Mouse (Mus musculus) heart, embryonic 14.5 days (tissue): ENCODE results near the gene Gm21983. TPM values are rescaled to one million over a fixed set of nuclear protein-coding genes. Genes with fewer than 3 reads are reported as not detected.

ENCODE experiments used
- ATAC-seq: fragments of 200-750 bp; cut with Nextera tagmentation; 2 replicates; pipeline ENCODE4 v1.8.0; 2017; ENCODE audit warnings: low read depth, moderate TSS enrichment; ENCODE audit not compliant: insufficient number of reproducible peaks, insufficient read depth, low FRiP score
- H3K27ac ChIP-seq, 2 experiments: fragments of 200-500 bp in 1 of 2; fragments of 300-500 bp in 1 of 2; sonication (generic) in 1 of 2; replicated peaks in 1 of 2; 2 replicates each; pipeline ENCODE4 v1.5.1; 2012 to 2014; ENCODE audit warnings: low read depth in 2 of 2, low read length in 2 of 2, control low read depth in 1 of 2, mild to moderate bottlenecking in 1 of 2, mixed read lengths in 1 of 2; ENCODE audit not compliant: control insufficient read depth in 1 of 2, insufficient read depth in 1 of 2
- H3K27me3 ChIP-seq: fragments of 300-500 bp; sonication (generic); 2 replicates; pipeline ENCODE4 v1.6.1; 2014; ENCODE audit warnings: mild to moderate bottlenecking, low read length, control low read depth; ENCODE audit not compliant: control insufficient read depth, insufficient read depth
- H3K36me3 ChIP-seq: fragments of 300-500 bp; sonication (generic); 2 replicates; pipeline ENCODE4 v1.6.1; 2014; ENCODE audit warnings: mild to moderate bottlenecking, control low read depth, low read length, mixed read lengths; ENCODE audit not compliant: control insufficient read depth, insufficient read depth
- H3K4me1 ChIP-seq, 2 experiments: fragments of 200-500 bp in 1 of 2; fragments of 300-500 bp in 1 of 2; sonication (generic) in 1 of 2; 2 replicates each; pipeline ENCODE4 v1.6.1; 2012 to 2014; ENCODE audit warnings: low read length in 2 of 2, control low read depth in 1 of 2, mixed read lengths in 1 of 2; ENCODE audit not compliant: control insufficient read depth in 2 of 2, insufficient read depth in 2 of 2
- H3K4me2 ChIP-seq: fragments of 300-500 bp; sonication (generic); 2 replicates; pipeline ENCODE4 v1.6.1; 2014; ENCODE audit warnings: mild to moderate bottlenecking, low read length
- H3K4me3 ChIP-seq, 2 experiments: fragments of 200-500 bp in 1 of 2; fragments of 300-500 bp in 1 of 2; sonication (generic) in 1 of 2; 2 replicates each; pipeline ENCODE4 v1.5.1; 2012 to 2014; ENCODE audit warnings: low read length in 2 of 2, mild to moderate bottlenecking in 2 of 2, control low read depth in 1 of 2, low read depth in 1 of 2, moderate library complexity in 1 of 2; ENCODE audit not compliant: control insufficient read depth in 1 of 2, insufficient read depth in 1 of 2
- H3K9ac ChIP-seq: fragments of 300-500 bp; sonication (generic); 2 replicates; pipeline ENCODE4 v1.6.1; 2014; ENCODE audit warnings: mild to moderate bottlenecking, low read length
- H3K9me3 ChIP-seq: fragments of 300-500 bp; sonication (generic); 2 replicates; pipeline ENCODE4 v1.6.1; 2016; ENCODE audit warnings: low read length, control low read depth; ENCODE audit not compliant: control insufficient read depth
- WGBS: fragments of 180-500 bp; shearing (Covaris S2); extraction: QIAGEN DNeasy Blood & Tissue Kit; methylation state at CpG from one replicate; pipeline ENCODE4 v1.1.7; 2014; 5-methylcytosine and 5-hydroxymethylcytosine counted together
- polyA plus RNA-seq: library from polyadenylated mRNA; unstranded; fragments of >200 nt; fragmentation: Nextera tagmentation; extraction: Ambion mirVana; gene quantifications from 2 replicates; pipeline ENCODE4 v1.2.1, GENCODE M21; 2014

Gm21983 gene
- polyA plus RNA-seq, 1 experiment from 2014 or later: not detected

DNA sequence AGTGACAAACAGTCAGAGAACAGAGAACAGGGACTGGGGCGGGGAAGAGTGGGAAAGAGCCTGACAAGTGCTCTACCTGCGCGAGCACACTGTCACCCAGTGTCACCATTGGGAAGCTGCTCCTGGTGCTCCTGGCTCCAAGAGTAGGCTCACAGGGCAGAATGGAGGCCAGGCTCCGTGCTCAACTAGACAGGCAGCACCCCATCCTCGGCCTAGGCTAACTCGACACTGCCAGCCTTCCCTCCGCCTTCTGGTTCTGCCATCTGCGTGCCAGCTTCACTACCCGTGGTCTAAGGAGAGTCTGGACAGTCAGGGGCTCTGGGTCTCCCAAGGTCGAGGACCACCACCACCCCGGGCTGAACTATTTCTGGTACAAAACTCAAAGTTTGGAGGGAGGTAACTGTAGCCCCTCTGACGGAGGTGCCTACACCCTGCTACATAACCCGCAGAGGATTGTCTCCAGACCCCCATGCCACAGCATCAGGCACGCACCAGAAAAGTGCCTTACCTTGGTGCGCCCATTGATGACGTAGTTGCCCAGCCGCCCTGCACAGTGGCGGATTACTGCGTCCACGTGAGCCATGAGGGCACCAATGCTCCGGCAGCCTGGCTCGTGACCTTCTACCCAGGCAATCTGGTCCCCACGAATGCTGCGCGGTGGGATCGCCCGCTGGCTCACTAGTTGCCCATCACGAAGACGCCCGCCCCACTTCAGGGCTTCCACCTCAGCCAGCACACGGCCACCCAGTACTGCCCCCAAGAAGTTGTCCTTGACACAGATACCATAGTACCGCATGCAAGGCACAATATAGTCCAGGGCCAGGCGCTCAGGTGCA, 16.6 kb downstream of the Gm21983 start:
- 75% methylated on average over 31 of the region's 33 CpGs for WGBS
- H3K27me3 ChIP-seq: no peaks in the 10 kb centered on the region

DNA sequence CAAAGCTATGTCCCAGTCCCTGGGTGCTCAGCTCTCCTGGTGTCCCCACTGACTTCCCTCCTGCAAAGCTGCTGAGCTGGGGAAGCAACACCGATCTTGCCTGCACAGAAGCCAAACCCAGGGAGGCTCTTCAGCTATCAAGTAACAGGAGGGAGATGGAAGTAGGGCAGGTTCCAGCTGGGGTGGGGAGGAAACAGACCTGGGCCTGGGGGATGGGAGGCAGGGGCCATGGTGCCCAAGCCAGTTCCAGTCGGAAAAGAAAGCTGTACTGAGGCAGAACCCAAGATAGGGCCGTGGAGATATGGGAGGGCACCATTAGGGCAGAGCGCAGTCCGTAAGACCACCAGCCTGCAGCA, 17.5 kb downstream of the Gm21983 start:
- no peak for ATAC-seq
- H3K27ac ChIP-seq: no peak overlapping the region
- H3K9ac ChIP-seq: peak overlapping the region; percentile 49

More for the DNA sequence above, 16.6 kb downstream of the Gm21983 start:
- ATAC-seq: no peak
- peak overlapping the region; percentile 49 for H3K9ac ChIP-seq
- H3K4me1 ChIP-seq: peaks cover 32 to 61% of the 10 kb centered on the region in 2 experiments
- peaks cover 46% of the 10 kb centered on the region for H3K36me3 ChIP-seq
- H3K4me3 ChIP-seq: peak overlapping the region; percentile 5 to 77; a peak in 2 of 4 replicates
- peak overlapping the region; percentile 83 for H3K4me2 ChIP-seq
- no peak overlapping the region for H3K27ac ChIP-seq
- no peaks in the 10 kb centered on the region for H3K9me3 ChIP-seq

DNA sequence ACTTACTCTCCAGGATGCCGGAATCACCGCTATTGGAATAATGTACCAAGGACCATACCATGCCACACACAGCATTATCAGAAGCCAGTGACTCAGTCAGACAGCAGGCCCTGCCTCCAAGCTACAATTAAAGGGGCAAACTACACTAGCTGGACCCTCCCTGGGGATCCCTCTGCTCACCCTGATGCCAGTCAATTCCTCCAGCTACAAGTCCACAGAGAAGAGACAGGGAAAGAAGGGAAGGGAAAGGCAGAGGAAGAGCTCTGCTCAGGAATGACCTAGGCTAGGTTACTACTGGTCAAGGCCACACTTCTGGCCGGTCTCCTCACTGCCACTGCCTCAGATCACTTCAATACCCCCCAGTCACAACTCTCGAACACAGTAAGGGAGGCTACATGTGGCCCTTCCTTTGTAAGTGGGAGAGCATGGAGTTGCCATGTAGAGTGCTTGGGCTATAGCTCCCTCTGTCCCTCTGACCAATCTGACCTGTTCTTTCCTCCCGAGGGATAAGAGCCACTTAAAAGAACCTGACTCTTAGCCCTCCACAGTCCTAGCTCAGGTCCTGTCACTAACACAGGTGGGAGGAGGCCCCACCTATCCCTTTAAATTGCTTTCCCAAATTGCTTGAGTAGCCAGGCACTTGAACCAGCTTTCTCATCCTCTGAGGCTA, 18.0 kb downstream of the Gm21983 start:
- Histone ChIP-seq H3K9me3 (no peaks in the 10 kb centered on the region), H3K4me3 (no peak overlapping the region), H3K27ac (no peak overlapping the region), H3K36me3 (peaks cover 60% of the 10 kb centered on the region), H3K4me2 (peak overlapping the region; percentile 83), H3K4me1 (peaks cover 32 to 60% of the 10 kb centered on the region in 2 experiments), H3K27me3 (no peaks in the 10 kb centered on the region), H3K9ac (peak overlapping the region; percentile 49)
- 81% methylated on average over 5 of the region's 5 CpGs for WGBS
- ATAC-seq: no peak

More for the DNA sequence above, 17.5 kb downstream of the Gm21983 start:
- 54% methylated on average over 5 of the region's 5 CpGs for WGBS
- Histone ChIP-seq H3K4me3 (no peak overlapping the region), H3K4me1 (peaks cover 32 to 61% of the 10 kb centered on the region in 2 experiments), H3K9me3 (no peaks in the 10 kb centered on the region), H3K27me3 (no peaks in the 10 kb centered on the region), H3K36me3 (peaks cover 55% of the 10 kb centered on the region), H3K4me2 (peak overlapping the region; percentile 83)

DNA sequence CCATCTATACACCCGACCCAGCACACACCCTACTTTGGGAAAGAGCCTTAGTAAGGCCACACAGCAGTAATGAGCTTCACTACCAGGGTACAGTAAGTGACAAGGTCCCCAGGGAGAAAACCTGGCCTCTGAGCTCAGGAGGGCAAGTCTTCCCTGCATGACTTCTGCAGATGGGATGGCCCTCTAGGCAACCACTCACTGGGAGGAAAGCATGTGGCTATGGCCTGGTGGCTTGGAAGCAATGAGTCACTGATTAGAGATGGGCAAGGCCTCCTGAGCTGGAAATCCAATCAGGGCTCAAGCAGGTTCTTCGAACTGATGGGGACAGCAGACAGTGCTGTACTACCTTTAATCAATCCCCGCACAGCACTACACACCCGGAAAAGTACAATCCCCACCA, 19.1 kb downstream of the Gm21983 start:
- peaks cover 69% of the 10 kb centered on the region for H3K36me3 ChIP-seq
- no peaks in the 10 kb centered on the region for H3K27me3 ChIP-seq
- peaks cover 25 to 53% of the 10 kb centered on the region in 2 experiments for H3K4me1 ChIP-seq
- no peaks in the 10 kb centered on the region for H3K9me3 ChIP-seq
- H3K4me3 ChIP-seq: no peak overlapping the region
- ATAC-seq: no peak
- H3K27ac ChIP-seq: no peak overlapping the region
- 78% methylated on average over 4 of the region's 4 CpGs for WGBS
- no peak overlapping the region for H3K9ac ChIP-seq
- H3K4me2 ChIP-seq: no peak overlapping the region

DNA sequence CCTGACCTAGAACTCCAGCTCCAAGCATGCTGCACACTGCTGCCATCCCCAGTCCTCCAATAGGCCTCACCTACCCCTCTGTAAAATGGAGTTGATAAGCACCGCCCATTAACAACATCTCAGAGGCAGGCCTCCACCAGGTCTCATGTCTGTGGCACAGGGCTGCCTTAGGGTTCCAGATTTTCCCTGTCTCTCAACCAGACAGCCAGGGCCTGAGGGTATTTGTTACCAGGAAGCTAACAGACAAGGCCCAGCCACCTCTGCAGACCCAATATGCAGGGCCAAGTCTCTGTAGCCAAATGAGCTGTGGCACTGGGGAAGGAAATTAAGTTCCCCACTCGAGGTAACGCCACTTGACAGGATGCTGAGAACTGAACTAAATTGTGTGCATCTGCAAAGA, 20.0 kb downstream of the Gm21983 start:
- Histone ChIP-seq H3K4me2 (no peak overlapping the region), H3K27ac (no peak overlapping the region), H3K27me3 (no peaks in the 10 kb centered on the region), H3K4me3 (no peak overlapping the region), H3K9ac (no peak overlapping the region; the same call in 1 of the 2 replicates), H3K4me1 (peaks cover 25 to 53% of the 10 kb centered on the region in 2 experiments), H3K9me3 (no peaks in the 10 kb centered on the region), H3K36me3 (peaks cover 73% of the 10 kb centered on the region)
- no peak for ATAC-seq
- WGBS: 74% methylated on average over 3 of the region's 3 CpGs

DNA sequence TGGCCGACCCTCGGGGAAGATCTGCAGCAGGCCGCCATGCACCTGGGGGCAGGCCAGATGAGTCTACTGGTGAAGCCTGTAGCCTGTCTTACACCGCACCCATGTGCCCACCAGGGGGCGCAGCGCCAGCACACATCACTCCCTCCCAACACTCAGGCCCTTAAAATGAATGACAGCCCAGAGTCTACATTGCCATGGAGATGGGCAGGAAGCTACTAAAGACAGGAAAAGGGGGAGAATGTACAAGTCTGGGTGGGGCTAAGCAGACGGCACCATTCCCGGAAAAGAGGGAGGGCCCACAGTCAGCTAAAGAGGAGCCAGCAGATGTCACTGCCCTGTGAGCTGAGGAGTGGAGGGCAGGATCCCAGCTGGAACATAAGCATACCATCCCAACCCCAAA, 21.0 kb downstream of the Gm21983 start:
- Histone ChIP-seq H3K4me3 (no peak overlapping the region), H3K9me3 (no peaks in the 10 kb centered on the region), H3K27me3 (no peaks in the 10 kb centered on the region), H3K4me2 (no peak overlapping the region), H3K27ac (no peak overlapping the region), H3K9ac (no peak overlapping the region), H3K36me3 (peaks cover 68% of the 10 kb centered on the region), H3K4me1 (peaks cover 18 to 44% of the 10 kb centered on the region in 2 experiments)
- WGBS: 20% methylated on average over 8 of the region's 8 CpGs
- ATAC-seq: peak; percentile 81

DNA sequence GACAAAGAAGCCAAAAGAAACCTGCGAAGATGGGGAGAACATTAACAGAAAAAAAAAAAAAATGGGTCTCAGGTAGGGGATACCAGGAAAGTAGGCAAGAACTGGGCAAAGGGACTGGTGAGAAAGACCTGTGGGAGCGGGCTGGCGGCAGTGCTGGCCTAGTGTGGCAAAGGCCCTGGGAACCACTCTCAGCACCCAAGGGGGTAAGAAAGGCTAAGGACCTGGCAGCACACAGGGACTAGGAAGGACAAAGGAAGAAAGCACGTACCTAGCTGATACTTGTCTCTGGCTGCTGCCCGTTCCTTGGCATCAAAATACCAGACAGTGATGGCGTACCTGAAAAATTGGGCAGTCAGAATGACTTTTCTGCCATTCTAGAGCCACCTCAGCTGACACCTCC, 21.6 kb downstream of the Gm21983 start:
- no peaks in the 10 kb centered on the region for H3K27me3 ChIP-seq
- WGBS: over 99% methylated on average over 6 of the region's 6 CpGs
- peaks cover 62% of the 10 kb centered on the region for H3K36me3 ChIP-seq

More for the DNA sequence above, 21.6 kb downstream of the Gm21983 start:
- H3K27ac ChIP-seq: no peak overlapping the region
- no peak overlapping the region for H3K4me2 ChIP-seq
- no peak overlapping the region for H3K4me3 ChIP-seq
- no peak for ATAC-seq
- H3K9me3 ChIP-seq: no peaks in the 10 kb centered on the region
- peaks cover 16 to 38% of the 10 kb centered on the region in 2 experiments for H3K4me1 ChIP-seq
- H3K9ac ChIP-seq: no peak overlapping the region
